Mouse (Mus musculus) bone marrow, adult 2 months (tissue): Measurements from ENCODE around the gene Trabd2b. TPM values are rescaled to one million over a fixed set of nuclear protein-coding genes. Genes with fewer than 3 reads are reported as not detected.

ENCODE experiments used
- H3K27ac ChIP-seq: fragments of 200-500 bp; 2 replicates; pipeline ENCODE4 v1.5.1; 2012; ENCODE audit warnings: low read depth, mild to moderate bottlenecking, control low read depth, inconsistent platforms, low read length; ENCODE audit not compliant: control insufficient read depth, poor library complexity, insufficient read depth
- H3K4me1 ChIP-seq: fragments of 200-500 bp; 2 replicates; pipeline ENCODE4 v1.6.1; 2011; ENCODE audit warnings: low read length; ENCODE audit not compliant: control insufficient read depth, insufficient read depth
- H3K4me3 ChIP-seq: fragments of 200-500 bp; replicated peaks from 2 replicates; pipeline ENCODE3; 2011; ENCODE audit warnings: mild to moderate bottlenecking, low read depth, low read length, control low read depth; ENCODE audit not compliant: control insufficient read depth
- CTCF ChIP-seq: fragments of 200-500 bp; IDR thresholded peaks from 2 replicates; pipeline ENCODE4 v1.5.1; 2011; ENCODE audit warnings: low read length, control low read depth; ENCODE audit not compliant: control insufficient read depth, insufficient read depth
- POLR2A ChIP-seq: fragments of 200-500 bp; IDR thresholded peaks from 2 replicates; pipeline ENCODE4 v1.6.1; 2011; ENCODE audit warnings: low read depth, mild to moderate bottlenecking, control low read depth, low read length, borderline replicate concordance; ENCODE audit not compliant: control insufficient read depth
- WGBS: fragments of 180-500 bp; shearing (Covaris S2); methylation state at CpG from one replicate; pipeline ENCODE4 v1.1.7; 2018; 5-methylcytosine and 5-hydroxymethylcytosine counted together
- polyA plus RNA-seq: library from polyadenylated mRNA; stranded (reverse); fragments of >200 nt; gene quantifications from 2 replicates; pipeline ENCODE4 v1.2.4, GENCODE M21; 2011; ENCODE audit warnings: low replicate concordance; ENCODE audit not compliant: missing spikeins, insufficient read depth, insufficient read length

The Trabd2b gene
- polyA plus RNA-seq, 1 experiment: not detected

DNA sequence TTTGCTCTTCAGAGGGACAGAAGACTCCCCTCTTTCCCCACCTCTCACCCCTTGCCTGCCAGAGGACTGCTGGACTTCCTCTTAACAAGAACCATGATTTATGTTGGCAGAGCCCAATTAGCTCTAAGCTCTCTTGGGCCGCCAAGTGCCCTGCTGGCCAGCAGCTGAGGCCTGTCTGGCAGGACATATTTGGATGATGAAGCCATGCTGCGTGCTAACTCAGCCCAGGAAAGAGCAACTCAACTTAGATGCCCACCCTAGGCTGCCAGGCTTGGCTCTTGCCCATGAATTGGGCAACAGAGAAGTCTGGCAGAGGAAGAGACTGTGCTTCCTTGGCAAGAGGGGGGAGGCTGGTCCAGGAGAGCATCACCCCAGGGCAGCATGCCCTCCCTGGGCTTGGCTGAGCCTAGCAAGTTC is 20.1 kb upstream of the Trabd2b start:
- 41% methylated on average over 2 of the region's 2 CpGs for WGBS
- no peak overlapping the region for H3K4me3 ChIP-seq
- TF ChIP-seq CTCF (no peak), POLR2A (no peak)
- H3K27ac ChIP-seq: no peak overlapping the region
- H3K4me1 ChIP-seq: no peaks in the 10 kb centered on the region

DNA sequence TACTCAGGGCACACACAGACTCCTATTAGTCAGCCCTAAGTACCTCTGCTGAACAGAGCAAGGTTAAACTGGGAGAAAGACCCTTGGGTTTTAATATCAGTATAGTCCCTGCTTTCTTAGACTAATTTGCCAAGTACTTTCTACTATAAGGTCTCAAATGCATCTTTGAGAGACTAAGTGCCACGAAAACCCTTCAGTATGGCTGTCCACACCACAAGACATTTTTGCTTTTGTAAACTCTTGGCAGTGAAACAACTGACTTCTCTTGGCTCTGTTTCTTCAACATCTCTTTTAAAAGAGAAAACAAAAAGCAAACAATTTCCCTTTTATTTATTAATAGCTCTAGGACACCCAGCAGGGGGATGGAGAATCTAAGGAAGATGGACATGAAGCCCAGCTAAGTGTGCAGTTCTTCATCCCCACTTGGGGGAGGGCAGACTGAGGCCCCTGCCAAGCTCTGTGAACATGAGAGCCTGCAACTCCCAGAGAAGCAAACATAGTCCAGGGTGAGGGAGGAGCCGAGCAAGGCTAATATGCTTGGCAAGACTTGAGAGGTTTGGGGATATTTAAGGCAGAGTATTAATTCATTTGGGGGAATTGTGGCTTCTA is 18.9 kb upstream of the Trabd2b start:
- H3K27ac ChIP-seq: no peak overlapping the region
- no peaks in the 10 kb centered on the region for H3K4me1 ChIP-seq
- TF ChIP-seq POLR2A: no peak
- TF ChIP-seq CTCF: no peak
- WGBS: 71% methylated on average over 2 of the region's 2 CpGs
- H3K4me3 ChIP-seq: no peak overlapping the region

DNA sequence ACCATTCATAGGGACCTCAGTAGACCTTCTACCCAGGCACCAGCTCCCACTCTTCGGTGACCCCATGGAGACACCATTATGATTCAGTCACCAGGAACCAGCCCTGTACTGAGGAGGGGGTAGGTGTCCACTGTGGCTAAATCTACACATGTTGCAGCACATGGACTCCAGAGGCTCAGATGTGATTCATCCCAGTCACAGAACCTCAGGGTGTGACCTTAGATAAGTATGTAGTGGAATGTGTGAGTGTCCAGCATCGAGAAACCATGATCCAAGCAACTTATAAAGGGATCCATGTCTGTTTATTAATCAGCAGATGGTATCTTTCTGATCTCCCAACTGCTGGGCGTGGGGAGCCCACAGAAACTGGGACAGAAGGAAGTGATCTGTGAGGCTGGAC is 18.2 kb upstream of the Trabd2b start:
- H3K4me3 ChIP-seq: no peak overlapping the region
- WGBS: 67% methylated on average over 3 of the region's 3 CpGs
- H3K4me1 ChIP-seq: no peaks in the 10 kb centered on the region
- no peak for TF ChIP-seq CTCF
- TF ChIP-seq POLR2A: no peak
- H3K27ac ChIP-seq: no peak overlapping the region

DNA sequence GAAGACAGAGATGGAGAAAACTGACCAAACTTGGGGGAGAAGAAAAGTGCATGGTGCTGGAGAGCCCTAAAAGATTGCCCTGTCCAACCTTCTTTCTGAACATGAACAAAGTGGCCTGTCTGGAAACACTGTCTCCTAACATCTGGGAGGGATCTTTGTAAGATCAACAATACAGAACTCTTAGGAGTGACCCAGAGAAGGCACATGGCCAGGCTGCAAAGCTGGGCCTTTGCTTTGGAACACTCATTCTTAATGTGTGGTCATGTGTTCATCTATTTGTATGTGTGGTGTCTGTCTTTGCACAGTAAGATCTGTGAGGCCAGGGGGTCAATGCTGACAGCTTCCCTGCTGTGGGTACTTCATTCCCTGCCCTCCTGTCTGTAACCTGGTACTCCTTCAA is 16.9 kb upstream of the Trabd2b start:
- TF ChIP-seq CTCF (no peak), POLR2A (no peak)
- H3K4me3 ChIP-seq: no peak overlapping the region
- H3K4me1 ChIP-seq: no peaks in the 10 kb centered on the region
- H3K27ac ChIP-seq: no peak overlapping the region

DNA sequence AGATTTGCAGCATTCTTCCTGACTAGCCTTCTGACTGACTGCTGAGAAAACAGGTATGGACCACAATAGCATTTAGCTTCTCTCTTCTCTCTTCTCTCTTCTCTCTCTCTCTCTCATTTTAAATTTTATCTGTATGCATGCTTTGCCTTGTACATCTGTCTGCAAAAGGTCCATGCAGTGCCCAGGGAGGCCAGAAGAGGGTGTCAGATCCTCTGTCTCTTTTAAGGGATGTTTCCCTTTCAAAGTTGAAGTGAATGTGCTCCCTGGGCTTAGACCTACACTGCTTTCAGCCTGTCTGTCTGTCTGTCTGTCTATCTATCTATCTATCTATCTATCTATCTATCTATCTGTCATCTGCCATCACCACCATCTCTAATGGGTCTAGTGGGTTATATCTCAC is 8.9 kb upstream of the Trabd2b start:
- Histone ChIP-seq H3K4me1 (no peaks in the 10 kb centered on the region), H3K4me3 (no peak overlapping the region), H3K27ac (no peak overlapping the region)
- TF ChIP-seq POLR2A: no peak
- no peak for TF ChIP-seq CTCF

DNA sequence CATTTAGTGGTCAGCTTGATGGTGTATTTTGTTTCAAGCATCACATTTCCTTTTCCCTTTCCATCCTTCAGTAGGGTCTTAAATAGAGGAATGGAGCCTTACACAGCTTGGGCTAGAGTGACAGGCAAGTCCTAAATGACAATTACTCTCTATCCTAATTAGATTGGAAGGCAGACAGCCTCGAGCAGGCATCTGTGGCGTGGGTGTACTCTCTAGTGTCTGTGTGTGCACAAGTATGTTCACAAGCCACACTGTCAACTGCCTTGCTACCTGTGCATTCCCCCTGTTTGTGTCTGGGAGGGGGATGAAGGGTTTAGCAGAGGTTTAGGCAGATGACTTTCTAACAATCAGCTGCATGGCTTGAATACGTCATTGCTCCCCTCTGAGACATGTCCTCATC is 6.7 kb upstream of the Trabd2b start:
- Histone ChIP-seq H3K27ac (no peak overlapping the region), H3K4me3 (no peak overlapping the region), H3K4me1 (no peaks in the 10 kb centered on the region)
- no peak for TF ChIP-seq POLR2A
- WGBS: 57% methylated on average over 3 of the region's 3 CpGs

DNA sequence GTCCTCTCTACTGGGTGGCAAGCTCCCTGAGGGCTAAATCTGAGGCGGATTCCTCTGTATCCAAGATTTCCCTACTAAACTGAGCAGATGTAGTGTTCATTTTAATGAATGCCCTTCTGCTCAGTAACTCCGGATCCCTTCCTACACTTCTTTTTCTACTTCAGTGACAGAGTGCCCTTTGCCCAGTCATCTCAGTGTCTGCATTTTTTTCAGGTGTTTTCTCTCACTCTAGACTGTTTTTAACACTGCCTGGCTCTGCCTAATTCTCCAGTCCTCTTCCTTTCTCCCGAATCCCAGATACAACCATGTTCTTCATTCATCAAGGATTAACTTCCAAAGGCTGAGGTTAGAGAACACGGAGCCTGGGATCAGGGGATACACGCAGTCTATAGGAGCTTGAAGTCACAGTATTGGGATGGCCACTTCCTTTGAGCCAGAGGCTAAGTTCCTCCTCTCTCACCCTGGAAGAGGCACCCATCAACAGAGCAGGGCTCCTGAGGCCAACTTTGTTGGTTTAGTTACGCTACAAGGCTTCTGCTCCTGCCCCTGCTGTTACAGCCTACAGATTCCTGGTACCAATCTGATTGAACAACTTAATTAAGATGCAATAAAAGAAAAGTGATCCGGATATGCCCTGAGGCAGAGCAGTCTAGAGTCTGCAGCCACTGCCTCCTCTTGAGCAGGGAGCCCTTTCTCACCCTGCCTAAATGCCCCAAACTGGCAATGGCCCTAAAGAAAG is 4.4 kb upstream of the Trabd2b start:
- WGBS: 68% methylated on average over 7 of the region's 7 CpGs
- no peak for TF ChIP-seq CTCF
- no peak for TF ChIP-seq POLR2A
- H3K4me3 ChIP-seq: no peak overlapping the region
- no peaks in the 10 kb centered on the region for H3K4me1 ChIP-seq
- H3K27ac ChIP-seq: no peak overlapping the region

DNA sequence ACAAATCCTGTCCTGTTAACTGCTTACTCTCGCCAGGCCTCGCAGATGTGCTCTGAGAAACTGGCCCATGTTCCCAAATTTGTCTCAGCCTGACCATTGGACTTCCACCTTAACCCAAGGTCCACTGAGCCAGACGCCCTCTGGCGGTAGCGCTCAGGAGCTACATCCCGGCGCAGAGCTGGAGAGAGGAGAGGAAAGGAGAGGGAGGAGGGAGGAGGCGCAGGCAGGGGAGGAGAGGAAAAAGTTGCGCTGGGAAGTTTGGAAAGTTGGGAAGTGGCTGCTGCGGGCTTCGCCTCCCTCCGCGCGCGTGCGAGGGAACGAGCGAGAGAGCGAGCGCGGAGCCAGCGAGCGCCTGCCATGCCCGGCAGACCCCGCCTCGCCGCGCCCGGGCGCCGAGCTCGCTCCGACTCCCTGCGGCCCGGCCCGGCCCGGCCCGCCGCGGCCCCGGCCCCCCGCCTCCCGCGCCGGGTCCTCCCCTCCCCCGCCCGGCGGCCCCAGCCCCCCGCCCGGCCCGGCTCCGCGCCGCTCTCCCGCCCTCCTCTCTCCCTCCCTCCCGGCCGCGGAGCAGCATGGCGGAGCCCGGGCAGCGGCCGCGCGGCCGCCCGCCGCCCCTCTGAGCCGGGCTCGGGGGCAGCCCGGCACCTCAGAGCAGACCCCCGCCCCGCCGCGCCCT is 706 bp upstream of the Trabd2b start:
- H3K4me3 ChIP-seq: peak overlapping the region; percentile 1
- H3K4me1 ChIP-seq: no peaks in the 10 kb centered on the region
- under 1% methylated on average over 45 of the region's 74 CpGs for WGBS
- TF ChIP-seq CTCF (peak; percentile 83), POLR2A (no peak)
- H3K27ac ChIP-seq: no peak overlapping the region; the same call in 1 of the 2 replicates
